27 mouse cellular contexts compared by ENCODE assay signal in the genomic region with DNA sequence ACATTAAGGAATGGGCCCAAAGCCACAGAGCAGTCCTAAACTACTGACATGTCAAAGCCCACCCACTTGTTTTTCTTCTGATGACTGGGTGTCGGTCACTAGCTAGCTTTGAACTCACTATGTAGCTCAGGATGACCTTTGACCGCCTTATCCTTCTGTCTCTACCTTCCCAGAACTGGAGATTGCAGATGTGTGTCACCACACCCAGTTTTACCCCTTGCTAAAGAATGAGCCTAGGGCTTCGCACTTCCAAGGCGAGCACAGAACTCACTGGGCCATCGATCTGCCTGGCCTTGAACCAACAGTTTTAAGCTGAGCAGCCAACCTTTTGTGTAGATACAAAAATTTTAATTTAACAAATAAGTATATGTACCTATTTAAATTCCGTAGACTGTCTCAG. TPM values are rescaled to one million over a fixed set of nuclear protein-coding genes. Genes with fewer than 3 reads are reported as not detected.
DNase-seq lines count a peak whose midpoint lies in the region; ATAC-seq and TF ChIP-seq lines count a peak whose summit lies in the region.
"Had no signal": no experiment of that assay in that cellular context is flagged by ENCODE, and none has a peak within 500 bp of the region (broad histone marks: within the 10 kb centered on the region; RNA-seq: fewer than 3 reads in every experiment).

No protein-coding gene starts in this region.

- H3K4me2 ChIP-seq in intestine, embryonic 15.5 days (replicated peaks) = no peak overlapping the region
- H3K4me2 ChIP-seq in intestine, postnatal 0 days (replicated peaks; ENCODE audit: low read depth) = no peak overlapping the region
- H3K4me2 ChIP-seq in forebrain, embryonic 15.5 days (replicated peaks) = no peak overlapping the region
- H3K4me2 ChIP-seq: embryonic facial prominence, embryonic 13.5 days; embryonic facial prominence, embryonic 15.5 days; forebrain, embryonic 12.5 days had no signal

- no peaks in the 10 kb centered on the region for H3K9me3 ChIP-seq in intestine, embryonic 15.5 days
- H3K9me3 ChIP-seq in intestine, postnatal 0 days (ENCODE audit: control insufficient read depth) = no peaks in the 10 kb centered on the region
- H3K9me3 ChIP-seq in forebrain, embryonic 15.5 days = no peaks in the 10 kb centered on the region
- H3K9me3 ChIP-seq: embryonic facial prominence, embryonic 13.5 days; embryonic facial prominence, embryonic 15.5 days; forebrain, embryonic 10.5 days; forebrain, embryonic 12.5 days; G1E had no signal

- H3K4me1 ChIP-seq in intestine, embryonic 15.5 days (replicated peaks) = no peaks in the 10 kb centered on the region
- no peaks in the 10 kb centered on the region; the same call in 1 of the 2 replicates for H3K4me1 ChIP-seq in intestine, postnatal 0 days (replicated peaks; ENCODE audit: control insufficient read depth, insufficient read depth, low read length)
- H3K4me1 ChIP-seq in forebrain, embryonic 15.5 days = peaks cover under 1% of the 10 kb centered on the region; the same call in 1 of the 2 replicates

- no peak overlapping the region for H3K4me3 ChIP-seq in intestine, embryonic 15.5 days (replicated peaks)
- H3K4me3 ChIP-seq in intestine, postnatal 0 days (ENCODE audit: low read depth, low read length) = no peak overlapping the region
- no peak overlapping the region for H3K4me3 ChIP-seq in forebrain, embryonic 15.5 days
- H3K4me3 ChIP-seq: embryonic facial prominence, embryonic 13.5 days; embryonic facial prominence, embryonic 15.5 days; erythroblast, embryonic 14.5 days; forebrain, embryonic 10.5 days; forebrain, embryonic 12.5 days had no signal

- H3K27me3 ChIP-seq in intestine, embryonic 15.5 days (replicated peaks) = no peaks in the 10 kb centered on the region
- no peaks in the 10 kb centered on the region for H3K27me3 ChIP-seq in intestine, postnatal 0 days (replicated peaks; ENCODE audit: control insufficient read depth, insufficient read depth, low read length)
- no peaks in the 10 kb centered on the region for H3K27me3 ChIP-seq in forebrain, embryonic 15.5 days
- H3K27me3 ChIP-seq: embryonic facial prominence, embryonic 13.5 days; embryonic facial prominence, embryonic 15.5 days; forebrain, embryonic 12.5 days; Patski had no signal

- no peak for TF ChIP-seq CTCF in intestine, postnatal 0 days (IDR thresholded peaks at IDR 0.05; ENCODE audit: low read depth)

- no peak overlapping the region for H3K9ac ChIP-seq in intestine, embryonic 15.5 days
- H3K9ac ChIP-seq in intestine, postnatal 0 days (ENCODE audit: low read depth, low read length) = no peak overlapping the region
- H3K9ac ChIP-seq in forebrain, embryonic 15.5 days (replicated peaks) = no peak overlapping the region
- H3K9ac ChIP-seq: embryonic facial prominence, embryonic 13.5 days; embryonic facial prominence, embryonic 15.5 days; forebrain, embryonic 12.5 days; forebrain, postnatal 0 days had no signal

- no peak overlapping the region for H3K27ac ChIP-seq in intestine, embryonic 15.5 days
- no peak overlapping the region for H3K27ac ChIP-seq in intestine, postnatal 0 days (ENCODE audit: low read depth, low read length)
- H3K27ac ChIP-seq in forebrain, embryonic 15.5 days (replicated peaks) = no peak overlapping the region
- H3K27ac ChIP-seq: embryonic facial prominence, embryonic 13.5 days; embryonic facial prominence, embryonic 15.5 days; forebrain, embryonic 10.5 days; forebrain, embryonic 12.5 days had no signal

- DNase-seq in ES-CJ7 (ENCODE audit: low read depth, low spot score) (peak; percentile 93), R1 (ENCODE audit: low read depth, low spot score) (peak; percentile 91)
- DNase-seq in cerebellum, adult 9-11 months = no peak
- DNase-seq in spleen, adult 18-20 months = no peak
- DNase-seq in spleen, postnatal 14 days (ENCODE audit: low spot score in 2 of 2) = no peak
- DNase-seq: adrenal gland, adult 8-10 months; adrenal gland, postnatal 14 days; adrenal gland, postnatal 36 days; cerebellum, adult 11-12 months; cerebellum, adult 2 months; cerebellum, adult 9-10 months; cerebellum, postnatal 14 days; cerebellum, postnatal 36 days; embryo, embryonic 11 days; forebrain, postnatal 0 days had no signal

- 88% methylated on average over 6 of the region's 6 CpGs for WGBS in intestine, embryonic 15.5 days
- 62% methylated on average over 6 of the region's 6 CpGs for WGBS in intestine, postnatal 0 days
- 92% methylated on average over 6 of the region's 6 CpGs for WGBS in forebrain, embryonic 15.5 days

- peak; percentile 41 for ATAC-seq in intestine, embryonic 15.5 days
- peak; percentile 37; the same call in 1 of the 2 replicates for ATAC-seq in intestine, postnatal 0 days
- ATAC-seq in forebrain, embryonic 15.5 days (replicated peaks) = no peak
- ATAC-seq: activated CD4-positive, CD25-positive, alpha-beta regulatory T cell, adult 4 months; forebrain, embryonic 14.5 days; forebrain, postnatal 0 days; Patski had no signal

- H3K36me3 ChIP-seq in intestine, embryonic 15.5 days = no peaks in the 10 kb centered on the region
- no peaks in the 10 kb centered on the region for H3K36me3 ChIP-seq in intestine, postnatal 0 days (ENCODE audit: control insufficient read depth, insufficient read depth)
- no peaks in the 10 kb centered on the region for H3K36me3 ChIP-seq in forebrain, embryonic 15.5 days
- H3K36me3 ChIP-seq: embryonic facial prominence, embryonic 13.5 days; embryonic facial prominence, embryonic 15.5 days; forebrain, embryonic 10.5 days; forebrain, embryonic 12.5 days; G1E had no signal

RNA-seq across cellular contexts. Expression of a gene that starts 13.8 kb away (rescaled TPM):
- 9.5 and 9.7 TPM in 2 replicates for polyA plus RNA-seq in intestine, embryonic 15.5 days (2015; fragmentation: Nextera tagmentation; extraction: Ambion mirVana)
- polyA plus RNA-seq in intestine, postnatal 0 days (2015; fragmentation: Nextera tagmentation; extraction: Ambion mirVana) = 8.2 and 9.5 TPM in 2 replicates
- 7.5 and 9.0 TPM in 2 replicates for polyA plus RNA-seq in forebrain, embryonic 15.5 days (2015; fragmentation: Nextera tagmentation; extraction: Ambion mirVana)

Comparison
In these comparisons a context has a peak if more than half of its experiments do, and no peak if none do; other contexts are left out.
1. DNase-seq: peak in ES-CJ7 (single experiment) and R1 (single experiment); none in cerebellum, adult 9-11 months (single experiment), spleen, adult 18-20 months (0 of 2) and spleen, postnatal 14 days (0 of 2).